Mouse (Mus musculus): ENCODE data around the gene Trio.

GRCm38 (mm10) chr15:27987979-27988378 is 37.7 kb downstream of the Trio start:
- TF ChIP-seq CTCF (IDR thresholded peaks at IDR 0.05; ENCODE audit: borderline replicate concordance, insufficient read depth, low read depth, low read length) (no peak), POLR2A (IDR thresholded peaks at IDR 0.05; ENCODE audit: borderline replicate concordance, insufficient read depth, low read length) (no peak)
